Mouse (Mus musculus): ENCODE data around the gene Btn2a2. TPM values are rescaled to one million over a fixed set of nuclear protein-coding genes. Genes with fewer than 3 reads are reported as not detected.

The Btn2a2 gene
- polyA plus RNA-seq, 1 experiment = not detected

DNA sequence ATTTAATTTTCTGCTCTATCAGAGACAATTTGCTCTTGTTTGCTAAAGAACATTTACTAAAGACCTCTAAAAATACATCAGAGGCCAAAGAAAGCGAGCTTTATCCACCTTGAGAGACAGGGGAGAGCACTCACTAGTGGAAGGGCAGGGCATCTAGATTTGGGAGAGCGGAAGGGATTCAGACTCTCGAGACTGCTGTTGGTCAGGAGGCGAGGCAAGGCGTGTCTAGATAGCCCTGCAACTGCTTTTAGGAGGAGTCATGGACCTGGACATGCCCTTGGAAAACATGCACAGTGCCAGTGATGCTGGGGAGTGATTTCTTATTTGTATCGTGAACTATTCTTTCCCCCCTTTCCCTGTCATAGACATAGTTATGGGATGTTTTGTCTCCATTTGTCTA lies 6.9 kb upstream of the Btn2a2 start:
- Histone ChIP-seq H3K36me3 (ENCODE audit: control insufficient read depth, insufficient read depth, low read length) (no peaks in the 10 kb centered on the region), H3K27ac (ENCODE audit: insufficient read depth, low read depth, low read length) (no peak overlapping the region), H3K4me1 (ENCODE audit: control insufficient read depth, insufficient read depth, low read length) (no peaks in the 10 kb centered on the region; the same call in 1 of the 2 replicates), H3K27me3 (replicated peaks; ENCODE audit: control insufficient read depth, insufficient read depth, low read length) (no peaks in the 10 kb centered on the region), H3K4me3 (ENCODE audit: insufficient read depth, low read depth, low read length) (no peak overlapping the region)
- DNase-seq = no peak
- TF ChIP-seq POLR2A (IDR thresholded peaks at IDR 0.05; ENCODE audit: low read depth, low read length) (no peak), CTCF (conservative IDR thresholded peaks at IDR 0.05; ENCODE audit: insufficient read depth, insufficient read length, low read depth, low read length) (no peak)
- WGBS = 91% methylated on average over 6 of the region's 6 CpGs

DNA sequence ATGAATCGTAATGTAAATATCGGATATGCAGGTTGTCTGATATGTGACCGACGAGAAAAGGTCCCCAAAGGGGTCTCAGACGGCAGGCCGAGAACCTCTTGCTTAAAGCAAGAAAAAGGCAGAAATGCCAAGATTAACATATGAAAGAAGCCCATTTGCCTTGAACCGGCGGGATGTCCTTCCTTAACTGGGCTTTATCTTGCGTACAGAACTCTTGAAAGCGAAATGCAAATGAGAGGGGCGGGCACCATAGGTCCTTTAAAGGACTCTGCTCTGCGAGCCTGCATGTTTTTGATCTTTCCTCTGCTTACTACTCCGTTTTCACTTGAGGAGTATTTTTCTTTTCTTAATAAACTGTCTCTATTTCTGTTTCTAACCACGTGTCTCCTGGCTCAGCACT lies 3.3 kb upstream of the Btn2a2 start:
- Histone ChIP-seq H3K27ac (ENCODE audit: insufficient read depth, low read depth, low read length) (no peak overlapping the region), H3K27me3 (replicated peaks; ENCODE audit: control insufficient read depth, insufficient read depth, low read length) (no peaks in the 10 kb centered on the region), H3K4me1 (ENCODE audit: control insufficient read depth, insufficient read depth, low read length) (peaks cover 6% of the 10 kb centered on the region), H3K4me3 (ENCODE audit: insufficient read depth, low read depth, low read length) (no peak overlapping the region), H3K36me3 (ENCODE audit: control insufficient read depth, insufficient read depth, low read length) (no peaks in the 10 kb centered on the region)
- no peak for DNase-seq
- 23% methylated on average over 14 of the region's 14 CpGs for WGBS
- no peak for TF ChIP-seq POLR2A (IDR thresholded peaks at IDR 0.05; ENCODE audit: low read depth, low read length)

DNA sequence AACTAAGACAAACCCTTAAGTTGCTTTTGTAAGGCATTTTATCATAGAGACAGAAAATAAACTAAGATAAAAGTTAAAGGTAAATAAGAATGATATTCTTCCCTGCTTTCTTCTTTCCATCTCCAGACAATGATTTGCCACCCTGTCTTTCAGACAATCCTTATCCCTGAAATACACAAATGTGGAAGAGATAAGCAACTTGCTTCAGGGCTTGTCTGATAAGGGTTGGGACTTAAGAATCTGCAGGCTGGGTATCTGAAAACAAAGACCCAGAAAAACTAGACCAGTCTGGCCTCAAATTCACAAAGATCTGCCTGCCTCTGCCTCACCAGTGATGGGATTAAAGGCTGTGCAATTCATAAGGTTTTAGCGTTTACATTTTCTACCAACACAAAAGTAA lies 2.6 kb upstream of the Btn2a2 start:
- no peaks in the 10 kb centered on the region for H3K27me3 ChIP-seq (replicated peaks; ENCODE audit: control insufficient read depth, insufficient read depth, low read length)
- TF ChIP-seq CTCF (conservative IDR thresholded peaks at IDR 0.05; ENCODE audit: insufficient read depth, insufficient read length, low read depth, low read length) (no peak), POLR2A (IDR thresholded peaks at IDR 0.05; ENCODE audit: low read depth, low read length) (no peak)
- DNase-seq = no peak
- H3K36me3 ChIP-seq (ENCODE audit: control insufficient read depth, insufficient read depth, low read length) = no peaks in the 10 kb centered on the region
- no peak overlapping the region for H3K27ac ChIP-seq (ENCODE audit: insufficient read depth, low read depth, low read length)
- WGBS = 33% methylated on average over 1 of the region's 1 CpGs
- H3K4me3 ChIP-seq (ENCODE audit: insufficient read depth, low read depth, low read length) = no peak overlapping the region
- peaks cover 6% of the 10 kb centered on the region for H3K4me1 ChIP-seq (ENCODE audit: control insufficient read depth, insufficient read depth, low read length)

DNA sequence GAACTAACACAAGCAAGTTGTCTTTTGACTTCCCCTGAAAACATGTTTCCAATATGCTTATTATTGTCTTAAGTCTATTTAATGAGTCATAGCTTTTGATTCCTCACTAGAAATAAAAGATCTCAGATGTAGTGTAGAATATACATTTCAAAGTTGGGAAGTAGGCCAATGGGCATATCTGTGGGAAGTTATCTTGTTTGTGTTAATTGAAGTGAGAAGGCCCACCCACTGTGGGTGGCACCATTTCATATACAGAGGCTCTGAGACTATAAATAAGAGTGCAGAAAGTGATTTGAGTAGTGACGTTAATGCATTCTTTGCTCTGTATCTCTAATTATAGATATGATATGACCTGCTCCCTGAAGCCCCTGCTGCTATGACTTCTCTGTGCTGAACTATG lies 2.2 kb upstream of the Btn2a2 start:
- Histone ChIP-seq H3K27ac (ENCODE audit: insufficient read depth, low read depth, low read length) (no peak overlapping the region), H3K36me3 (ENCODE audit: control insufficient read depth, insufficient read depth, low read length) (no peaks in the 10 kb centered on the region), H3K27me3 (replicated peaks; ENCODE audit: control insufficient read depth, insufficient read depth, low read length) (no peaks in the 10 kb centered on the region), H3K4me1 (ENCODE audit: control insufficient read depth, insufficient read depth, low read length) (peaks cover 6% of the 10 kb centered on the region), H3K4me3 (ENCODE audit: insufficient read depth, low read depth, low read length) (no peak overlapping the region)
- no peak for DNase-seq
- 88% methylated on average over 1 of the region's 1 CpGs for WGBS
- TF ChIP-seq CTCF (conservative IDR thresholded peaks at IDR 0.05; ENCODE audit: insufficient read depth, insufficient read length, low read depth, low read length) (no peak), POLR2A (IDR thresholded peaks at IDR 0.05; ENCODE audit: low read depth, low read length) (no peak)

DNA sequence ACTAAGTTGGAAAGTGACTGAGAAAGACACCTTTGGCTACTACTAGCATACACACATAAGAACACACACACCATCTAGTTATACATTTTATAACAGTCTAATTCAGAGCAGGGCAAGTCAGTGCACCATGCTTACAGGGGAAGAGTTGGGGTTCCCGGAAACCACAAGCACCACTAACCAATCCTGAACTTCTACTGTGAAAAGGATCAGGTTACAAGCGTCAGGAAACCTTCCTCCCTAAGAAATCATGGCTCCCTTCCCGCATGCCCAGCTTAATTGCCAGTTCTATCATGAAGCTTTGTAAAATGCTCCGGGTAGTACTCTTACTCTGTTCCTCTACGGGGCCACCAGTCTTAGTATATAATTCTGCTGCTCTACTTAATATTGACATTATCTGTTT lies 3.4 kb downstream of the Btn2a2 start:
- TF ChIP-seq CTCF (conservative IDR thresholded peaks at IDR 0.05; ENCODE audit: insufficient read depth, insufficient read length, low read depth, low read length) (no peak), POLR2A (IDR thresholded peaks at IDR 0.05; ENCODE audit: low read depth, low read length) (no peak)
- DNase-seq = no peak
- Histone ChIP-seq H3K4me3 (ENCODE audit: insufficient read depth, low read depth, low read length) (no peak overlapping the region), H3K36me3 (ENCODE audit: control insufficient read depth, insufficient read depth, low read length) (no peaks in the 10 kb centered on the region), H3K27ac (ENCODE audit: insufficient read depth, low read depth, low read length) (no peak overlapping the region), H3K27me3 (replicated peaks; ENCODE audit: control insufficient read depth, insufficient read depth, low read length) (no peaks in the 10 kb centered on the region), H3K4me1 (ENCODE audit: control insufficient read depth, insufficient read depth, low read length) (peaks cover 6% of the 10 kb centered on the region)
- 40% methylated on average over 5 of the region's 5 CpGs for WGBS

DNA sequence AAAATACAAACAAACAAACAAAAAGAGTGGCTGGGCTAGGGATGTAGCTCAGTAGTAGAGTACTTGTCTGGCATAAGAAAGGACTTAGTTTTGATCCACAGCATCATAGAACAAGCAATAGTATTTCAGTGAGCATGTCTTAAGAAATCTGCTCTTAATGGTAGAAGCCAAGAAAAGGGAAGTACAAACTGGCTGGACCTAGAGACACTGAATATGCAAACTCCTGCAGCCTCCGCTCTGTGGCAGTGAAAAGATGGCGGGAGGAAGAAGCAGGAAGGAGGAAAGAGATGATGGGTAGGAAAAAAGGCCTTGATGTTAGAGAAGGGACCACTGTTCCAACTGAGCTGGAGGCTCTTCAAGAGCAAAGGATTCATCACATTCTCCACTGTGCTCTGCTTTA lies 5.5 kb downstream of the Btn2a2 start:
- no peak for DNase-seq
- 86% methylated on average over 2 of the region's 2 CpGs for WGBS
- TF ChIP-seq POLR2A (IDR thresholded peaks at IDR 0.05; ENCODE audit: low read depth, low read length) (no peak), CTCF (conservative IDR thresholded peaks at IDR 0.05; ENCODE audit: insufficient read depth, insufficient read length, low read depth, low read length) (no peak)
- Histone ChIP-seq H3K27ac (ENCODE audit: insufficient read depth, low read depth, low read length) (no peak overlapping the region), H3K36me3 (ENCODE audit: control insufficient read depth, insufficient read depth, low read length) (no peaks in the 10 kb centered on the region), H3K4me1 (ENCODE audit: control insufficient read depth, insufficient read depth, low read length) (peaks cover 2% of the 10 kb centered on the region), H3K27me3 (replicated peaks; ENCODE audit: control insufficient read depth, insufficient read depth, low read length) (no peaks in the 10 kb centered on the region), H3K4me3 (ENCODE audit: insufficient read depth, low read depth, low read length) (no peak overlapping the region)

DNA sequence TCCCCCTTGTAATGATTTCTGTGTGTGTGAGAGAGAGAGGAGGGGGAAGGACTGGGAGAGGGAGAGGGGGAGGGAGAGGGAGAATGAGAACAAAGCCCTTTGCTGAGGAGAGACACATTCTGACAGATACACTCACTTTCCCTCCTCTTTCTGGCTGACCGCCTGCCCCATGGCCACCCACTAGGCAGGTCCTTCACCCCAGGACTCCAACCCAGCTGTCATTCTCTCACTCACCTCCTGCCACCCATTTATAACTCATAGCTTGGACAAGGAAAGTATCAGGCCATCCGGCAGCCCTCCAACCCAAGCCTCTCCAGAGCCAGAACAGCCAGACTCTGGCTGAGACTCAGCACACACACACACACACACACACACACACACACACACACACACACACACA lies 13.0 kb downstream of the Btn2a2 start:
- no peaks in the 10 kb centered on the region for H3K4me1 ChIP-seq (ENCODE audit: control insufficient read depth, insufficient read depth, low read length)
- TF ChIP-seq POLR2A (IDR thresholded peaks at IDR 0.05; ENCODE audit: low read depth, low read length) = no peak
- TF ChIP-seq CTCF (conservative IDR thresholded peaks at IDR 0.05; ENCODE audit: insufficient read depth, insufficient read length, low read depth, low read length) = no peak
- no peaks in the 10 kb centered on the region for H3K27me3 ChIP-seq (replicated peaks; ENCODE audit: control insufficient read depth, insufficient read depth, low read length)
- 57% methylated on average over 2 of the region's 2 CpGs for WGBS
- DNase-seq = no peak
- no peak overlapping the region for H3K27ac ChIP-seq (ENCODE audit: insufficient read depth, low read depth, low read length)
- H3K36me3 ChIP-seq (ENCODE audit: control insufficient read depth, insufficient read depth, low read length) = no peaks in the 10 kb centered on the region
- H3K4me3 ChIP-seq (ENCODE audit: insufficient read depth, low read depth, low read length) = no peak overlapping the region

DNA sequence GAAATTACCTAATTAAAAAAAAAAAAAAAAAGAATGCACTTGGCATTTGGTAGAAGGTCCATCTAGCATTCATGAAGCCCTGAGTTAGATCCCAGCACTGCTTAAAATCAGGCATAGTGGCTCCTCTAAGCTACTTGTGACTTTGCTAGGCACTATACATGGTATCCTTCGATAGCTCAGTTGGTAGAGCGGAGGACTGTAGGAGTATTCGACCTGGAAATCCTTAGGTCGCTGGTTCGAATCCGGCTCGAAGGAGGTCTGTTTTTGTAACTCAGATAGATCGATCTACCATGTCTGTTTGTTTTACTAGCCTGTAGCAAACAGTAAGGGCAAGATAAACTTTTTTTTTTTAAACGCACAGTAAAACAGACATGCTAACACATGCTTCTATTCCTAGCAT lies 21.7 kb downstream of the Btn2a2 start:
- whole genome bisulfite sequencing = 18% methylated on average over 9 of the region's 9 CpGs
- H3K27ac ChIP-seq (ENCODE audit: insufficient read depth, low read depth, low read length) = no peak overlapping the region
- TF ChIP-seq CTCF (conservative IDR thresholded peaks at IDR 0.05; ENCODE audit: insufficient read depth, insufficient read length, low read depth, low read length) (no peak), POLR2A (IDR thresholded peaks at IDR 0.05; ENCODE audit: low read depth, low read length) (no peak)
- DNase-seq = peak; percentile 85
- no peak overlapping the region for H3K4me3 ChIP-seq (ENCODE audit: insufficient read depth, low read depth, low read length)
- H3K4me1 ChIP-seq (ENCODE audit: control insufficient read depth, insufficient read depth, low read length) = no peaks in the 10 kb centered on the region; the same call in 1 of the 2 replicates
- H3K36me3 ChIP-seq (ENCODE audit: control insufficient read depth, insufficient read depth, low read length) = no peaks in the 10 kb centered on the region
- H3K27me3 ChIP-seq (replicated peaks; ENCODE audit: control insufficient read depth, insufficient read depth, low read length) = no peaks in the 10 kb centered on the region
